Mouse (Mus musculus): Measurements from ENCODE around the gene Mob1b.

GRCm38 (mm10) chr5:88727593-88728144 is 7.0 kb downstream of the Mob1b start:
- TF ChIP-seq GATA1 (IDR thresholded peaks at IDR 0.05; ENCODE audit: borderline replicate concordance, low read length) (no peak), FLI1 (IDR thresholded peaks at IDR 0.05; ENCODE audit: low read length) (no peak)

All from megakaryocyte, embryonic 14.5 days (primary cell).